Mouse (Mus musculus): Measurements from ENCODE around the gene Olfr1240.

The Olfr1240 gene

DNA sequence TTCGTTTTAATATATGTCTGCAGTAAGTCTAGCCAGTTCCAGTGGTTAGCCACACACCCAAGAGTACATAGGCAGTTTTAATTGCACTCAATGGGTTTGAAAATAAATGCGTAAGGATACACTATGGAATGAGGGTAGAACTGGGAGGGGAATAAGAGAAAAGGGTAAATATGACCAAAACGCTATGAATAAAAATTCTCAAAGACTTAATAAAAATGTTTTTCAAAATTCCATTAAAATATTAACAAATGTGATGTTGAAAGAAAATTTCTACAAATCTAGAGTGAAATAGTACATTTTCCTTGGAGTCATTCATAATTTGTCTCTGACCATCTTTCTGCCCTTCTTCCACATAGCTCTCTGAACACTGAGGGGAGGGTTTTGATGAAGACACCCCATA lies at the start of gene Olfr1240:
Gene Olfr1240 (minus strand): TSS at position 101 of the 400 bp plus-strand sequence.
- DNase-seq, result no peak

DNA sequence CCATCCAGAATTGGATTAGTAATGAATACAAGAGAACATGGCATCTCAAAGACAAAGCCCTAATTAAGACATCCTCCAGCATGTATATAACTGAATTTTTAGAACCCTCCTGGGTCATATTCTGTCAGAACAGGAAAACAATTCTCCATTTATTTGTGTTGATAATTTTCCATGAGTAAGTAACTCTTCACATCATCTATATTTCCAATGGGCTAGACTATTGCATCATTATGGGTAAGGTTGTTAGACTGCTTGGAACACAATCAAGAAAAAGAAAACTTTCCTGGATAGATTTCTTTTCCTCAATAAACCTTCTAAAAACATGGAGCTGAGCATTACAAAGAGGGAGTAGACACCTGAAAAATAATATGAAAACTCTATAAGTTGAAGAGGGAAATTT lies 44.2 kb upstream of the Olfr1240 start, which contains the start of gene Olfr1241:
Gene Olfr1241 (minus strand): TSS at position 101 of the 400 bp plus-strand sequence.
- DNase-seq, result no peak

GRCm38 (mm10) chr2:89420307-89420706 lies 22.5 kb downstream of the Olfr1240 start, which contains the start of gene Olfr1239:
Gene Olfr1239, minus strand, starts transcription at chr2:89420407.
- DNase-seq, result no peak

GRCm38 (mm10) chr2:89414557-89414956 lies 28.2 kb downstream of the Olfr1240 start:
- DNase-seq, result no peak

GRCm38 (mm10) chr2:89409576-89409975 lies 33.2 kb downstream of the Olfr1240 start, which contains the start of gene Olfr1238:
Gene Olfr1238, minus strand, starts transcription at chr2:89409676.
- no peak for DNase-seq

DNA sequence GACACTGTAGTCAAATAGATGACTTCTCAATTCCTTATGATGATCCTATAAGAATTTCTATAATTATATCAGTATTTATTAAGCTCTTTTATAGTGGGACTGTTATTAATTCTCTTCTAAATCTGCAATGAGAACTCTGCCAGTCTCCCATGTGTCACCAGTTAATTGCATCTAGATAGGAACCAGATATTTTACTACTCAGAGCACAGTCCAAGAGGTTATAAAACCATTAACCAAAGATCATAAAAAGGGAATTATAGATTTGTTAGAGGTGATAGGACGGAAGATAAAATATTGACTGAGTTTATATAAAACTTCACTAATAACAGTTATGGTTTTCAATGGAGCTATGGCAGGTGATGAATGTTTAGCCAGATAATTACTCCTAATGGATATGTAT lies 41.9 kb downstream of the Olfr1240 start:
- no peak for DNase-seq
